Mouse (Mus musculus): ENCODE data around the gene Ttc39b. TPM values are rescaled to one million over a fixed set of nuclear protein-coding genes. Genes with fewer than 3 reads are reported as not detected.

The Ttc39b gene
- total and polyA plus RNA-seq, 3 experiments: 11.3 to 109 (median 21.1) TPM

DNA sequence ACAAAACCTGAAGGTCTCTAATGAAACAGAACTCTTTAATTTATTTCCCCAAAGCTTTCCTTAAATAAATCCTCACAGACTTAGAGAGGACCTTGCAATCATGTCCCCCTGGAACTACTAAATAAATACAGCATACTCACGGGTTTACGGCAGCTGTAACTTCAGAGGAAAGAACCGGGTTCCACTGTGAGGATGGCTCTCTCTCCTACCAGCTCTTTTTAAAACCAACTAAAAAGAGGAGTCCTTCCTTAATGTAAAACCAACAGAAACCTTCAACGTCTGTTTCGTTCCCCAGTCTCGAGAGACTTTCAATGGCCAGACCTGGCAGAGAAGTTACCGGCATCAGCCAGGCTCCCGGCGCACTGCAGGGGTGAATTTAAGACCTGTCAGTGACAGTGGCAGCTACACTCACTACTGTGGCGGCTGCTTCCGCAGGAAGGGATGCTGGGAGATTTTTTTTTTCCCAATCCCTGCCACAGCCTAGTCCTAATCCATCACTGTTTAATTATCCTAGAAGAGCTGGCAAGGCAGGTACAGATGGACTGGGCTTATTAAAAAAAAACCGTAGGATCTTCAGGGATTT lies 39.2 kb downstream of the Ttc39b start:
- no peak overlapping the region for H3K4me3 ChIP-seq (ENCODE audit: control insufficient read depth in 1 of 2, insufficient read depth in 1 of 2, low read depth in 2 of 2, low read length in 2 of 2)
- no peaks in the 10 kb centered on the region for H3K9me3 ChIP-seq (replicated peaks; ENCODE audit: insufficient read depth, low read length)
- H3K9ac ChIP-seq (ENCODE audit: control insufficient read depth, low read depth, low read length, poor library complexity, severe bottlenecking): no peak overlapping the region
- TF ChIP-seq POLR2AphosphoS5 (IDR thresholded peaks at IDR 0.05; ENCODE audit: borderline replicate concordance, low read depth, low read length) (no peak), GATA1 (IDR thresholded peaks at IDR 0.05; ENCODE audit: low read depth, low read length) (no peak), MAX (IDR thresholded peaks at IDR 0.05; ENCODE audit: low read length) (no peak), MYC (IDR thresholded peaks at IDR 0.05; ENCODE audit: low read depth, low read length) (no peak), CTCF (IDR thresholded peaks at IDR 0.05 in 2 of 3, conservative IDR thresholded peaks at IDR 0.05 in 1 of 3; ENCODE audit: control insufficient read depth in 1 of 3, insufficient read depth in 1 of 3, low read depth in 2 of 3, low read length in 3 of 3, poor library complexity in 1 of 3, severe bottlenecking in 1 of 3) (no peak), ZMIZ1 (IDR thresholded peaks at IDR 0.05; ENCODE audit: low read depth, low read length) (no peak), SIN3A (IDR thresholded peaks at IDR 0.05; ENCODE audit: low read length) (no peak), ELF1 (IDR thresholded peaks at IDR 0.05; ENCODE audit: low read depth, low read length) (no peak), NELFE (IDR thresholded peaks at IDR 0.05; ENCODE audit: low read depth, low read length) (no peak), POLR2AphosphoS2 (IDR thresholded peaks at IDR 0.05; ENCODE audit: low read length) (no peak), TCF12 (IDR thresholded peaks at IDR 0.05; ENCODE audit: low read depth, low read length) (no peak), ZC3H11A (IDR thresholded peaks at IDR 0.05; ENCODE audit: low read depth, low read length) (no peak), ZKSCAN1 (IDR thresholded peaks at IDR 0.05; ENCODE audit: low read depth, low read length) (no peak), KAT2A (conservative IDR thresholded peaks at IDR 0.05; ENCODE audit: low read depth, low read length) (no peak), CHD1 (IDR thresholded peaks at IDR 0.05; ENCODE audit: low read depth, low read length) (no peak), HCFC1 (IDR thresholded peaks at IDR 0.05; ENCODE audit: low read depth, low read length) (no peak), CHD2 (IDR thresholded peaks at IDR 0.05; ENCODE audit: low read length) (no peak)
- peaks cover 4 to 14% of the 10 kb centered on the region in 2 experiments; a peak in 3 of 4 replicates for H3K4me1 ChIP-seq (ENCODE audit: control insufficient read depth in 1 of 2, insufficient read depth in 2 of 2, low read length in 2 of 2)
- DNase-seq (ENCODE audit: low read depth, low spot score): no peak
- H3K27ac ChIP-seq (ENCODE audit: control insufficient read depth, low read depth, low read length): no peak overlapping the region
- no peaks in the 10 kb centered on the region for H3K79me2 ChIP-seq (ENCODE audit: control insufficient read depth, insufficient read depth, low read length, poor library complexity)
- H3K27me3 ChIP-seq (ENCODE audit: control insufficient read depth in 1 of 2, insufficient read depth in 2 of 2, low read length in 2 of 2): no peaks in the 10 kb centered on the region
- peaks cover 0 to 11% of the 10 kb centered on the region in 2 experiments; a peak in 2 of 4 replicates for H3K36me3 ChIP-seq (ENCODE audit: control insufficient read depth in 1 of 2, insufficient read depth in 2 of 2, low read length in 2 of 2)

DNA sequence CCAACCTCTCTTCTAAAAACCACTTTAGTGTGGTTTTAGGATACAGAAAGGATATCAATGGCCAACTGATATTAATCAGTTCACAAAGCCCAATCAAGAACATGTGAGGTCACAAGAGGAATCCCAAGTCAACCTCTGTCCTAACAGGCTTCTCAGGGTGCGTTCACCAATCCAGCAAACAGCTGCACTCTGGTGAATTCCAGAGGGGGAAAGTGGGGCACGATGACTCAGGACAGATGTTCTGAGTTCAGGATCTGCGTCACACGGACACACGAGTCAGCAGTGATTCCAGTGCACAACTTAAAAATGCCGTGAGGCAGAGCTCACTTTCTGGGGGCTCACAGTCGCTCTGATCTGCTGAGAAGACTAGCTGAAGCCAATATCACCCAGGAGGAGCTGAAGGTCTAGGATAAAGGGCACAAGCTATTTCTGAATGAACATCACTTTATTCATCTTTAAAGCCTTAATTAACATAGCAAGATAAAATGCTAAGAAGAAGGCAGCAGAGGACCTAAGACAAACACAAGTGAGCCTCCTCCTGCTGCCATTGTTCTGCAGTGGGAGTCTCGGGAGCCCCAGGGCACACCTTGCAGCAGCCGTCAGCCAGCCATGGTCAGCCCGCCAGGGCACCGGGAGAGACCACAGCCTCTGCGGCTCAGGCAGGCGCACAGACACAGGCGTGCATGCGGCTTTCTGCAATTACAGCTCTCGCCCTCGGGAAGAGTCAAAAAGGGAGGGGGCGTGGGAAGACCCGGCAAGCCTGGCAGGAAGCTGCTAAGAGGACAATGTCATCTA lies 39.9 kb downstream of the Ttc39b start:
- no peak for TF ChIP-seq ETS1 (IDR thresholded peaks at IDR 0.05; ENCODE audit: low read depth, low read length)
- no peak for TF ChIP-seq ZKSCAN1 (IDR thresholded peaks at IDR 0.05; ENCODE audit: low read depth, low read length)
- TF ChIP-seq E2F4 (IDR thresholded peaks at IDR 0.05; ENCODE audit: borderline replicate concordance, low read depth, low read length): no peak
- TF ChIP-seq KAT2A (conservative IDR thresholded peaks at IDR 0.05; ENCODE audit: low read depth, low read length): no peak
- no peak for TF ChIP-seq GATA1 (IDR thresholded peaks at IDR 0.05; ENCODE audit: low read depth, low read length)
- TF ChIP-seq ZC3H11A (IDR thresholded peaks at IDR 0.05; ENCODE audit: low read depth, low read length): no peak
- no peak for TF ChIP-seq MAZ (IDR thresholded peaks at IDR 0.05; ENCODE audit: low read depth, low read length)
- no peak for TF ChIP-seq SIN3A (IDR thresholded peaks at IDR 0.05; ENCODE audit: low read length)
- TF ChIP-seq USF2 (IDR thresholded peaks at IDR 0.05; ENCODE audit: borderline replicate concordance in 1 of 2, insufficient read depth in 1 of 2, low read depth in 1 of 2, low read length in 2 of 2): no peak
- no peak for TF ChIP-seq MYC (IDR thresholded peaks at IDR 0.05; ENCODE audit: low read depth, low read length)
- no peak for TF ChIP-seq POLR2AphosphoS2 (IDR thresholded peaks at IDR 0.05; ENCODE audit: low read length)
- TF ChIP-seq TAL1 (IDR thresholded peaks at IDR 0.05; ENCODE audit: low read length): no peak
- no peak for TF ChIP-seq SMC3 (IDR thresholded peaks at IDR 0.05; ENCODE audit: low read depth, low read length)
- Histone ChIP-seq H3K4me1 (ENCODE audit: control insufficient read depth in 1 of 2, insufficient read depth in 2 of 2, low read length in 2 of 2) (peaks cover 4 to 14% of the 10 kb centered on the region in 2 experiments; a peak in 3 of 4 replicates), H3K27ac (ENCODE audit: control insufficient read depth, low read depth, low read length) (no peak overlapping the region), H3K9ac (ENCODE audit: control insufficient read depth, low read depth, low read length, poor library complexity, severe bottlenecking) (no peak overlapping the region), H3K36me3 (ENCODE audit: control insufficient read depth in 1 of 2, insufficient read depth in 2 of 2, low read length in 2 of 2) (peaks cover 0 to 11% of the 10 kb centered on the region in 2 experiments; a peak in 2 of 4 replicates), H3K4me3 (ENCODE audit: control insufficient read depth in 1 of 2, insufficient read depth in 1 of 2, low read depth in 2 of 2, low read length in 2 of 2) (no peak overlapping the region), H3K9me3 (replicated peaks; ENCODE audit: insufficient read depth, low read length) (no peaks in the 10 kb centered on the region), H3K27me3 (ENCODE audit: control insufficient read depth in 1 of 2, insufficient read depth in 2 of 2, low read length in 2 of 2) (no peaks in the 10 kb centered on the region), H3K79me2 (ENCODE audit: control insufficient read depth, insufficient read depth, low read length, poor library complexity) (no peaks in the 10 kb centered on the region)
- no peak for DNase-seq (ENCODE audit: low read depth, low spot score)
